Mouse (Mus musculus) hindbrain, embryonic 14.5 days (tissue): ENCODE measurements around the gene St3gal2. TPM values are rescaled to one million over a fixed set of nuclear protein-coding genes. Genes with fewer than 3 reads are reported as not detected.

Experiments used
- ATAC-seq: fragments of 200-750 bp; cut with Nextera tagmentation; 2 replicates; pipeline ENCODE4 v1.8.0; 2017; ENCODE audit warnings: moderate number of reproducible peaks, mild to moderate bottlenecking, moderate TSS enrichment, moderate library complexity; ENCODE audit not compliant: low FRiP score
- DNase-seq: peaks from one replicate; pipeline ENCODE4 v3.0.0-alpha.2; 2015; ENCODE audit warnings: low spot score
- H3K27ac ChIP-seq: fragments of 300-500 bp; sonication (generic); 2 replicates; pipeline ENCODE4 v1.5.1; 2014; ENCODE audit warnings: mild to moderate bottlenecking, moderate library complexity
- H3K27me3 ChIP-seq: fragments of 300-500 bp; sonication (generic); 2 replicates; pipeline ENCODE4 v1.6.1; 2014; ENCODE audit warnings: mild to moderate bottlenecking, low read length, mixed read lengths; ENCODE audit not compliant: control insufficient read depth, insufficient read depth
- H3K36me3 ChIP-seq: fragments of 300-500 bp; sonication (generic); replicated peaks from 2 replicates; pipeline ENCODE4 v1.6.1; 2014; ENCODE audit not compliant: control insufficient read depth, insufficient read depth
- H3K4me1 ChIP-seq: fragments of 300-500 bp; sonication (generic); replicated peaks from 2 replicates; pipeline ENCODE4 v1.6.1; 2014; ENCODE audit warnings: antibody characterized with exemption, low read length, mixed read lengths; ENCODE audit not compliant: control insufficient read depth, insufficient read depth
- H3K4me2 ChIP-seq: fragments of 300-500 bp; sonication (generic); replicated peaks from 2 replicates; pipeline ENCODE4 v1.6.1; 2014; ENCODE audit warnings: mild to moderate bottlenecking, moderate library complexity
- H3K4me3 ChIP-seq: fragments of 300-500 bp; sonication (generic); replicated peaks from 2 replicates; pipeline ENCODE4 v1.5.1; 2014; ENCODE audit warnings: mild to moderate bottlenecking, low read length
- H3K9ac ChIP-seq: fragments of 300-500 bp; sonication (generic); 2 replicates; pipeline ENCODE4 v1.6.1; 2014
- H3K9me3 ChIP-seq: fragments of 300-500 bp; sonication (generic); 2 replicates; pipeline ENCODE4 v1.6.1; 2016; ENCODE audit warnings: low read length; ENCODE audit not compliant: control insufficient read depth
- WGBS: fragments of 180-500 bp; shearing (Covaris S2); extraction: QIAGEN DNeasy Blood & Tissue Kit; methylation state at CpG from one replicate; pipeline ENCODE4 v1.1.7; 2014; 5-methylcytosine and 5-hydroxymethylcytosine counted together
- polyA plus RNA-seq: library from polyadenylated mRNA; unstranded; fragments of >200 nt; fragmentation: Nextera tagmentation; extraction: Ambion mirVana; gene quantifications from 2 replicates; pipeline ENCODE4 v1.2.1, GENCODE M21; 2014

The St3gal2 gene
- polyA plus RNA-seq, 1 experiment from 2014 or later, result 17.6 TPM

- no peaks in the 10 kb centered on the region for H3K27me3 ChIP-seq
- H3K36me3 ChIP-seq, result peaks cover 4% of the 10 kb centered on the region; the same call in 1 of the 2 replicates
- no peaks in the 10 kb centered on the region for H3K9me3 ChIP-seq
- 93% methylated on average over 2 of the region's 2 CpGs for WGBS
- H3K9ac ChIP-seq, result no peak overlapping the region
- no peak for DNase-seq
- H3K4me1 ChIP-seq, result no peaks in the 10 kb centered on the region; the same call in 1 of the 2 replicates
- H3K4me3 ChIP-seq, result no peak overlapping the region
- no peak for ATAC-seq
- no peak overlapping the region for H3K27ac ChIP-seq
- H3K4me2 ChIP-seq, result no peak overlapping the region
Measured at GRCm38 (mm10) chr8:110933272-110933671, 13.6 kb downstream of the St3gal2 start.

- ATAC-seq, result no peak
- no peak overlapping the region for H3K9ac ChIP-seq
- H3K4me3 ChIP-seq, result no peak overlapping the region
- H3K36me3 ChIP-seq, result peaks cover 4% of the 10 kb centered on the region; the same call in 1 of the 2 replicates
- no peak for DNase-seq
- H3K4me2 ChIP-seq, result no peak overlapping the region
- H3K27ac ChIP-seq, result no peak overlapping the region
- H3K27me3 ChIP-seq, result no peaks in the 10 kb centered on the region
- WGBS, result 98% methylated on average over 12 of the region's 12 CpGs
- H3K9me3 ChIP-seq, result no peaks in the 10 kb centered on the region
- no peaks in the 10 kb centered on the region; the same call in 1 of the 2 replicates for H3K4me1 ChIP-seq
Measured at GRCm38 (mm10) chr8:110936217-110936616, 16.5 kb downstream of the St3gal2 start.

GRCm38 (mm10) chr8:110938882-110939589 is 19.3 kb downstream of the St3gal2 start:
- no peak overlapping the region for H3K27ac ChIP-seq
- no peak overlapping the region for H3K4me2 ChIP-seq
- no peak for DNase-seq
- no peaks in the 10 kb centered on the region for H3K9me3 ChIP-seq
- H3K4me3 ChIP-seq, result no peak overlapping the region
- peaks cover 5% of the 10 kb centered on the region; the same call in 1 of the 2 replicates for H3K4me1 ChIP-seq
- 75% methylated on average over 6 of the region's 6 CpGs for WGBS
- no peak for ATAC-seq
- no peaks in the 10 kb centered on the region for H3K36me3 ChIP-seq
- no peak overlapping the region for H3K9ac ChIP-seq
- H3K27me3 ChIP-seq, result no peaks in the 10 kb centered on the region

- no peak for DNase-seq
- 92% methylated on average over 15 of the region's 15 CpGs for WGBS
Measured at GRCm38 (mm10) chr8:110940682-110941452, 21.1 kb downstream of the St3gal2 start.

GRCm38 (mm10) chr8:110941453-110941948 is 21.8 kb downstream of the St3gal2 start:
- H3K36me3 ChIP-seq, result no peaks in the 10 kb centered on the region
- ATAC-seq (no peak), DNase-seq (peak; percentile 59)
- H3K27ac ChIP-seq, result no peak overlapping the region
- 45% methylated on average over 10 of the region's 10 CpGs for WGBS
- H3K4me1 ChIP-seq, result peaks cover 5% of the 10 kb centered on the region; the same call in 1 of the 2 replicates
- H3K27me3 ChIP-seq, result no peaks in the 10 kb centered on the region
- no peak overlapping the region for H3K4me3 ChIP-seq
- no peaks in the 10 kb centered on the region for H3K9me3 ChIP-seq
- no peak overlapping the region for H3K9ac ChIP-seq
- no peak overlapping the region for H3K4me2 ChIP-seq

More at GRCm38 (mm10) chr8:110940682-110941452, 21.1 kb downstream of the St3gal2 start:
- H3K4me2 ChIP-seq, result no peak overlapping the region
- no peak overlapping the region for H3K27ac ChIP-seq
- no peaks in the 10 kb centered on the region for H3K9me3 ChIP-seq
- H3K36me3 ChIP-seq, result no peaks in the 10 kb centered on the region
- no peaks in the 10 kb centered on the region for H3K27me3 ChIP-seq
- H3K4me3 ChIP-seq, result no peak overlapping the region
- H3K9ac ChIP-seq, result no peak overlapping the region
- ATAC-seq, result no peak
- peaks cover 5% of the 10 kb centered on the region; the same call in 1 of the 2 replicates for H3K4me1 ChIP-seq

- no peaks in the 10 kb centered on the region for H3K9me3 ChIP-seq
- 92% methylated on average over 7 of the region's 7 CpGs for WGBS
Measured at GRCm38 (mm10) chr8:110944276-110944876, 24.7 kb downstream of the St3gal2 start.

GRCm38 (mm10) chr8:110945716-110946115 is 26.0 kb downstream of the St3gal2 start:
- Histone ChIP-seq H3K4me3 (no peak overlapping the region), H3K4me2 (no peak overlapping the region), H3K27ac (no peak overlapping the region), H3K27me3 (no peaks in the 10 kb centered on the region), H3K9me3 (no peaks in the 10 kb centered on the region), H3K9ac (no peak overlapping the region), H3K4me1 (0 out of 2 replicates have a peak, but pooled peaks cover 5% of the 10 kb centered on the region), H3K36me3 (no peaks in the 10 kb centered on the region)
- no peak for DNase-seq
- WGBS, result 84% methylated on average over 4 of the region's 4 CpGs
- no peak for ATAC-seq

More at GRCm38 (mm10) chr8:110944276-110944876, 24.7 kb downstream of the St3gal2 start:
- no peak overlapping the region for H3K27ac ChIP-seq
- H3K4me1 ChIP-seq, result 0 out of 2 replicates have a peak, but pooled peaks cover 5% of the 10 kb centered on the region
- no peak overlapping the region for H3K4me2 ChIP-seq
- no peak overlapping the region for H3K9ac ChIP-seq
- H3K36me3 ChIP-seq, result no peaks in the 10 kb centered on the region
- H3K27me3 ChIP-seq, result no peaks in the 10 kb centered on the region
- H3K4me3 ChIP-seq, result no peak overlapping the region
- ATAC-seq (no peak), DNase-seq (no peak)

GRCm38 (mm10) chr8:110950065-110950484 is 30.4 kb downstream of the St3gal2 start:
- DNase-seq, result peak; percentile 48

GRCm38 (mm10) chr8:110954776-110955175 is 35.1 kb downstream of the St3gal2 start:
- H3K9ac ChIP-seq, result no peak overlapping the region
- no peaks in the 10 kb centered on the region for H3K9me3 ChIP-seq
- WGBS, result 84% methylated on average over 8 of the region's 8 CpGs
- H3K27ac ChIP-seq, result no peak overlapping the region
- no peaks in the 10 kb centered on the region for H3K4me1 ChIP-seq
- H3K4me2 ChIP-seq, result no peak overlapping the region
- H3K27me3 ChIP-seq, result no peaks in the 10 kb centered on the region
- no peak for DNase-seq
- H3K36me3 ChIP-seq, result peaks cover 31% of the 10 kb centered on the region
- H3K4me3 ChIP-seq, result no peak overlapping the region
- ATAC-seq, result no peak

More at GRCm38 (mm10) chr8:110950065-110950484, 30.4 kb downstream of the St3gal2 start:
- peak overlapping the region; percentile 47 for H3K27ac ChIP-seq
- H3K4me2 ChIP-seq, result peak overlapping the region; percentile 13
- H3K27me3 ChIP-seq, result no peaks in the 10 kb centered on the region
- H3K9me3 ChIP-seq, result no peaks in the 10 kb centered on the region
- H3K36me3 ChIP-seq, result no peaks in the 10 kb centered on the region; the same call in 1 of the 2 replicates
- WGBS, result 64% methylated on average over 17 of the region's 17 CpGs
- H3K4me1 ChIP-seq, result no peaks in the 10 kb centered on the region
- H3K9ac ChIP-seq, result no peak overlapping the region
- ATAC-seq, result peak; percentile 57; the same call in 1 of the 2 replicates
- no peak overlapping the region for H3K4me3 ChIP-seq
